Mouse (Mus musculus) heart, adult 2 months (tissue): Measurements from ENCODE around the gene Afg3l1.
"Not testable (repeated sequence)": the region's sequence is repeated elsewhere in the genome, so short reads cannot be mapped to it uniquely, and the experiment has no call there.

Source experiments
- CTCF ChIP-seq: fragments of 200-600 bp; IDR thresholded peaks from 2 replicates; pipeline ENCODE4 v1.8.1; 2022; ENCODE audit warnings: antibody characterized with exemption, mild to moderate bottlenecking, moderate library complexity
- EP300 ChIP-seq: fragments of 200-500 bp; IDR thresholded peaks from 2 replicates; pipeline ENCODE4 v1.6.1; 2011; ENCODE audit warnings: low read depth, low read length, control low read depth; ENCODE audit not compliant: insufficient read depth
- POLR2A ChIP-seq: fragments of 200-500 bp; IDR thresholded peaks from 2 replicates; pipeline ENCODE4 v1.6.1; 2011; ENCODE audit warnings: mild to moderate bottlenecking, low read depth, low read length, control low read depth; ENCODE audit not compliant: insufficient read depth

DNA sequence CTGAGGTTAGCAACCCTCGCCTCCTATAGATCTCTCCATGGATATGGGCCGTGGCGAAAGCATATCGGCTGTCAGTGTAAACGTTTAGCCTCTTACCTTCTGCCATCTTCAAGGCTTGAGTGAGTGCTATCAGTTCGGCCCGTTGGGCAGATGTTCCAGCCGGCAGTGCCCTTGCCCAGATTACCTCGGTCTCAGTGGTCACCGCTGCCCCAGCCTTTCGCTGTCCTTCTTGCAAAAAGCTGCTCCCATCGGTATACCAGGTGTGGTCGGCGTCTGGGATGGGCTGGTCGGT is 48.0 kb upstream of the Afg3l1 start:
- TF ChIP-seq CTCF, EP300, POLR2A: not testable (repeated sequence)
